In the genomic region with DNA sequence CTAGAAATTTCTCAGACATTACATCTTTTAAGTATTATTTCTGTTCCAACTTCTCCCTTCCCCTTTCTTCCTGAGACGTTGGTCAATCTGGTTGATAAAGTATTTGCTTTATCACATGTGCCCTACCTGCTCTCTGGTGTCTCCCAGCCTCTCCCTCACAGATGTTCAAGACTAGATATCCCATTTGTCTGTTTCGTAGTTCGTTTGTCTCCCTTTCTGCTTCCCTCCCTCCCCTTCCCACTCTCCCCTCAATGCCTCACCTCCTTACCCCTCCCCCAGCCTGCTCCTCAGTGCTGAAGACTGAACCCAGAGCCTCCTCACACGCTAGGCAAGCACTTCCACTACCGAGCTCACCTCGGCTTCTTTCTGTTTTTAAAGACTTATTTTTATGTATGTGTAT, we compare ENCODE assay signal across 20 mouse cellular contexts. TPM values are rescaled to one million over a fixed set of nuclear protein-coding genes. Genes with fewer than 3 reads are reported as not detected.
DNase-seq lines count a peak whose midpoint lies in the region; ATAC-seq and TF ChIP-seq lines count a peak whose summit lies in the region.
"Had no signal": no experiment of that assay in that cellular context is flagged by ENCODE, and none has a peak within 500 bp of the region (broad histone marks: within the 10 kb centered on the region; RNA-seq: fewer than 3 reads in every experiment).

No protein-coding gene starts in this region.

- no peak overlapping the region for H3K27ac ChIP-seq in liver, embryonic 12.5 days
- H3K27ac ChIP-seq in liver, postnatal 0 days (ENCODE audit: low read depth) = no peak overlapping the region
- no peak overlapping the region for H3K27ac ChIP-seq in midbrain, postnatal 0 days (ENCODE audit: low read depth, low read length)
- H3K27ac ChIP-seq: embryonic facial prominence, embryonic 13.5 days; forebrain, embryonic 12.5 days; gastrocnemius, adult 2 months; heart, embryonic 13.5 days; hindbrain, embryonic 13.5 days; hindbrain, postnatal 0 days had no signal

- no peaks in the 10 kb centered on the region for H3K9me3 ChIP-seq in liver, embryonic 12.5 days (replicated peaks)
- H3K9me3 ChIP-seq in liver, postnatal 0 days (ENCODE audit: low read length) = no peaks in the 10 kb centered on the region
- H3K9me3 ChIP-seq in midbrain, postnatal 0 days (ENCODE audit: low read length) = no peaks in the 10 kb centered on the region
- H3K9me3 ChIP-seq: embryonic facial prominence, embryonic 13.5 days; forebrain, embryonic 12.5 days; heart, embryonic 13.5 days; hindbrain, embryonic 13.5 days had no signal

- 0 out of 2 replicates have a peak overlapping the region, but pooled peaks have one; percentile 2 for H3K4me2 ChIP-seq in liver, embryonic 12.5 days
- no peak overlapping the region for H3K4me2 ChIP-seq in liver, postnatal 0 days (ENCODE audit: low read depth, low read length)
- no peak overlapping the region for H3K4me2 ChIP-seq in midbrain, postnatal 0 days (ENCODE audit: low read depth, low read length, poor library complexity, severe bottlenecking)
- H3K4me2 ChIP-seq: embryonic facial prominence, embryonic 13.5 days; forebrain, embryonic 12.5 days; heart, embryonic 13.5 days; hindbrain, embryonic 13.5 days had no signal

- H3K4me1 ChIP-seq in liver, embryonic 12.5 days = peaks cover 14% of the 10 kb centered on the region
- H3K4me1 ChIP-seq in liver, postnatal 0 days (ENCODE audit: insufficient read depth) = no peaks in the 10 kb centered on the region
- no peaks in the 10 kb centered on the region for H3K4me1 ChIP-seq in midbrain, postnatal 0 days (ENCODE audit: insufficient read depth, low read length)
- H3K4me1 ChIP-seq: embryonic facial prominence, embryonic 13.5 days; forebrain, embryonic 12.5 days; hindbrain, embryonic 13.5 days had no signal

- no peaks in the 10 kb centered on the region for H3K36me3 ChIP-seq in liver, embryonic 12.5 days
- H3K36me3 ChIP-seq in liver, postnatal 0 days (replicated peaks; ENCODE audit: insufficient read depth, low read length) = no peaks in the 10 kb centered on the region
- H3K36me3 ChIP-seq in midbrain, postnatal 0 days (ENCODE audit: insufficient read depth, low read length) = no peaks in the 10 kb centered on the region
- H3K36me3 ChIP-seq: forebrain, embryonic 12.5 days had no signal

- 0 out of 2 replicates have a peak, but pooled peaks have one; percentile 15 for ATAC-seq in common myeloid progenitor, adult 5-6 weeks (replicated peaks; ENCODE audit: low read depth, poor library complexity, severe bottlenecking)
- ATAC-seq in liver, embryonic 12.5 days = peak; percentile 73
- ATAC-seq in liver, postnatal 0 days = no peak
- no peak for ATAC-seq in frontal cortex, adult (ENCODE audit: low TSS enrichment)
- no peak for ATAC-seq in midbrain, postnatal 0 days (ENCODE audit: low FRiP score)
- ATAC-seq: forebrain, embryonic 16.5 days; hindbrain, postnatal 0 days had no signal

- H3K27me3 ChIP-seq in liver, embryonic 12.5 days (replicated peaks) = no peaks in the 10 kb centered on the region
- H3K27me3 ChIP-seq in liver, postnatal 0 days (ENCODE audit: insufficient read depth, low read length) = no peaks in the 10 kb centered on the region
- H3K27me3 ChIP-seq in midbrain, postnatal 0 days (ENCODE audit: insufficient read depth, low read length) = no peaks in the 10 kb centered on the region
- H3K27me3 ChIP-seq: embryonic facial prominence, embryonic 13.5 days; forebrain, embryonic 12.5 days; heart, embryonic 13.5 days; hindbrain, embryonic 13.5 days had no signal

- no peak for DNase-seq in liver, postnatal 0 days
- DNase-seq in midbrain, postnatal 0 days (ENCODE audit: low spot score) = no peak
- no peak for DNase-seq in frontal cortex, postnatal 10 days (ENCODE audit: low spot score in 2 of 2)
- DNase-seq: adrenal gland, postnatal 10 days; cerebellum, adult 11 months; cerebellum, adult 8-10 months; cerebellum, postnatal 14 days; gastrocnemius, adult 2 months; gastrocnemius, postnatal 25 days; heart, postnatal 4 days had no signal

- H3K4me3 ChIP-seq in liver, embryonic 12.5 days = no peak overlapping the region
- no peak overlapping the region for H3K4me3 ChIP-seq in liver, postnatal 0 days (ENCODE audit: low read depth, low read length)
- no peak overlapping the region for H3K4me3 ChIP-seq in midbrain, postnatal 0 days (ENCODE audit: low read depth, low read length)
- H3K4me3 ChIP-seq: embryonic facial prominence, embryonic 13.5 days; forebrain, embryonic 12.5 days; gastrocnemius, adult 2 months; heart, embryonic 13.5 days; hindbrain, embryonic 13.5 days had no signal

- no peak for TF ChIP-seq CTCF in liver, postnatal 0 days (IDR thresholded peaks at IDR 0.05; ENCODE audit: low read depth)
- TF ChIP-seq CTCF in midbrain, postnatal 0 days (IDR thresholded peaks at IDR 0.05) = no peak

- no peak overlapping the region for H3K9ac ChIP-seq in liver, embryonic 12.5 days
- H3K9ac ChIP-seq in liver, postnatal 0 days (replicated peaks) = no peak overlapping the region
- H3K9ac ChIP-seq in midbrain, postnatal 0 days (replicated peaks; ENCODE audit: low read length, poor library complexity, severe bottlenecking) = no peak overlapping the region
- H3K9ac ChIP-seq: embryonic facial prominence, embryonic 13.5 days; forebrain, embryonic 12.5 days; heart, embryonic 13.5 days; hindbrain, embryonic 13.5 days had no signal

- WGBS in liver, embryonic 12.5 days (ENCODE audit: insufficient replicate concordance) = 31% methylated on average over 6 of the region's 6 CpGs
- WGBS in liver, postnatal 0 days (ENCODE audit: insufficient replicate concordance) = 50% methylated on average over 6 of the region's 6 CpGs
- 79% methylated on average over 6 of the region's 6 CpGs for WGBS in midbrain, postnatal 0 days

- peak; percentile 53; the same call in 1 of the 2 replicates for TF ChIP-seq EP300 in liver, postnatal 0 days (IDR thresholded peaks at IDR 0.05; ENCODE audit: low read depth)

RNA-seq across cellular contexts. Expression of a gene that starts 35.0 kb away (rescaled TPM):
- 0.18 TPM in 1 of 2 replicates, not detected in the other for total RNA-seq in common myeloid progenitor, adult 5-6 weeks (2017)
- polyA plus RNA-seq in liver, embryonic 12.5 days (2016; fragmentation: Nextera tagmentation; extraction: Ambion mirVana) = 9.9 and 10.3 TPM in 2 replicates
- polyA plus RNA-seq in liver, postnatal 0 days (2015; fragmentation: Nextera tagmentation; extraction: Ambion mirVana) = 2.4 and 2.7 TPM in 2 replicates
- 8.9 and 16.4 TPM in 2 replicates for total RNA-seq in midbrain, postnatal 0 days (2014; rRNA removed)
- 8.6 and 8.7 TPM in 2 replicates for polyA plus RNA-seq in midbrain, postnatal 0 days (2015; fragmentation: Nextera tagmentation; extraction: Ambion mirVana)
- total RNA-seq: granulocyte monocyte progenitor cell, adult 5-6 weeks had no signal

Comparison
In these comparisons a context has a peak if more than half of its experiments do, and no peak if none do; other contexts are left out.
1. ATAC-seq: peak in common myeloid progenitor, adult 5-6 weeks (single experiment) and liver, embryonic 12.5 days (single experiment); none in liver, postnatal 0 days (single experiment), frontal cortex, adult (single experiment) and midbrain, postnatal 0 days (single experiment).